Mouse (Mus musculus) MEL (cell line): ENCODE measurements at regions not wholly inside any gene's neighbourhood (a gene's known extent, or its start where the extent isn't known, plus 50 kb on each side); places are given as distances from the start of the nearest gene placed in this dataset.

Experiments
- DNase-seq: peaks from one replicate; pipeline ENCODE4 v3.0.0; 2011; ENCODE audit warnings: low read depth, low spot score
- H3K27ac ChIP-seq: 2 replicates; pipeline ENCODE4 v1.5.1; 2012; ENCODE audit warnings: low read depth, mild to moderate bottlenecking, control low read depth, low read length, moderate library complexity; ENCODE audit not compliant: control insufficient read depth
- H3K27me3 ChIP-seq, 2 experiments: fragments of 150-350 bp in 1 of 2; sonication (generic) in 1 of 2; 2 replicates each; pipeline ENCODE4 v1.6.1; 2012; ENCODE audit warnings: low read length in 2 of 2, mild to moderate bottlenecking in 2 of 2, improper control_type of control experiment in 1 of 2, moderate library complexity in 1 of 2; ENCODE audit not compliant: insufficient read depth in 2 of 2, control insufficient read depth in 1 of 2
- H3K36me3 ChIP-seq, 2 experiments: 2 replicates each; pipeline ENCODE4 v1.6.1; 2012 to 2014; ENCODE audit warnings: low read length in 2 of 2, improper control_type of control experiment in 1 of 2, inconsistent platforms in 1 of 2, mild to moderate bottlenecking in 1 of 2; ENCODE audit not compliant: insufficient read depth in 2 of 2, control insufficient read depth in 1 of 2
- H3K4me1 ChIP-seq, 2 experiments: fragments of 150-350 bp in 1 of 2; sonication (generic) in 1 of 2; 2 replicates each; pipeline ENCODE4 v1.6.1; 2012; ENCODE audit warnings: low read length in 2 of 2, improper control_type of control experiment in 1 of 2, mild to moderate bottlenecking in 1 of 2; ENCODE audit not compliant: insufficient read depth in 2 of 2, control insufficient read depth in 1 of 2
- H3K4me3 ChIP-seq, 2 experiments: fragments of 150-350 bp in 1 of 2; sonication (generic) in 1 of 2; 2 replicates each; pipeline ENCODE4 v1.5.1; 2012; ENCODE audit warnings: low read depth in 2 of 2, low read length in 2 of 2, mild to moderate bottlenecking in 2 of 2, moderate library complexity in 2 of 2, control low read depth in 1 of 2, improper control_type of control experiment in 1 of 2; ENCODE audit not compliant: control insufficient read depth in 1 of 2, insufficient read depth in 1 of 2
- H3K79me2 ChIP-seq: 2 replicates; pipeline ENCODE4 v1.6.1; 2012; ENCODE audit warnings: mild to moderate bottlenecking, low read length, moderate library complexity; ENCODE audit not compliant: control insufficient read depth, poor library complexity, insufficient read depth
- H3K9ac ChIP-seq: 2 replicates; pipeline ENCODE4 v1.6.1; 2012; ENCODE audit warnings: low read depth, mild to moderate bottlenecking, control low read depth, low read length, moderate library complexity; ENCODE audit not compliant: control insufficient read depth, poor library complexity, severe bottlenecking
- H3K9me3 ChIP-seq: fragments of 150-350 bp; sonication (generic); replicated peaks from 2 replicates; pipeline ENCODE4 v1.6.1; 2012; ENCODE audit warnings: mild to moderate bottlenecking, low read length, improper control_type of control experiment, moderate library complexity; ENCODE audit not compliant: insufficient read depth
- ELF1 ChIP-seq: IDR thresholded peaks from 2 replicates; pipeline ENCODE4 v1.6.1; 2014; ENCODE audit warnings: low read depth, mild to moderate bottlenecking, inconsistent platforms, low read length, improper control_type of control experiment, moderate library complexity
- HCFC1 ChIP-seq: IDR thresholded peaks from 2 replicates; pipeline ENCODE4 v1.6.1; 2012; ENCODE audit warnings: low read depth, mild to moderate bottlenecking, inconsistent platforms, low read length, improper control_type of control experiment, moderate library complexity
- MAFK ChIP-seq: IDR thresholded peaks from 2 replicates; pipeline ENCODE4 v1.6.1; 2011; ENCODE audit warnings: low read depth, mild to moderate bottlenecking, low read length, improper control_type of control experiment, borderline replicate concordance
- MEF2A ChIP-seq: IDR thresholded peaks from 2 replicates; pipeline ENCODE4 v1.6.1; 2014; ENCODE audit warnings: low read depth, mild to moderate bottlenecking, inconsistent platforms, low read length, improper control_type of control experiment; ENCODE audit not compliant: poor library complexity, insufficient replicate concordance, severe bottlenecking; ENCODE audit errors: extremely low read depth
- MXI1 ChIP-seq: IDR thresholded peaks from 2 replicates; pipeline ENCODE4 v1.6.1; 2011; ENCODE audit warnings: mild to moderate bottlenecking, low read depth, low read length, improper control_type of control experiment
- MYC ChIP-seq: IDR thresholded peaks from 2 replicates; pipeline ENCODE4 v1.6.1; 2011; ENCODE audit warnings: low read depth, mild to moderate bottlenecking, low read length, improper control_type of control experiment, moderate library complexity
- POLR2AphosphoS5 ChIP-seq: IDR thresholded peaks from 2 replicates; pipeline ENCODE4 v1.6.1; 2012; ENCODE audit warnings: low read depth, borderline replicate concordance, mild to moderate bottlenecking, inconsistent platforms, low read length, moderate library complexity, mixed read lengths
- SIN3A ChIP-seq: IDR thresholded peaks from 2 replicates; pipeline ENCODE4 v1.6.1; 2012; ENCODE audit warnings: low read length, improper control_type of control experiment, inconsistent platforms
- SMC3 ChIP-seq: IDR thresholded peaks from 2 replicates; pipeline ENCODE4 v1.6.1; 2011; ENCODE audit warnings: low read depth, low read length, improper control_type of control experiment
- USF1 ChIP-seq: IDR thresholded peaks from 2 replicates; pipeline ENCODE4 v1.6.1; 2014; ENCODE audit warnings: low read depth, mild to moderate bottlenecking, inconsistent platforms, low read length, improper control_type of control experiment, moderate library complexity
- ZC3H11A ChIP-seq: IDR thresholded peaks from 2 replicates; pipeline ENCODE4 v1.6.1; 2012; ENCODE audit warnings: low read depth, mild to moderate bottlenecking, inconsistent platforms, low read length, improper control_type of control experiment
- ZKSCAN1 ChIP-seq: IDR thresholded peaks from 2 replicates; pipeline ENCODE4 v1.6.1; 2012; ENCODE audit warnings: low read depth, mild to moderate bottlenecking, inconsistent platforms, low read length, improper control_type of control experiment, moderate library complexity
- ZMIZ1 ChIP-seq: IDR thresholded peaks from 2 replicates; pipeline ENCODE4 v1.6.1; 2012; ENCODE audit warnings: low read depth, mild to moderate bottlenecking, inconsistent platforms, low read length, improper control_type of control experiment, moderate library complexity

GRCm38 (mm10) chr1:156990112-156990511 lies 50.7 kb upstream of the Ralgps2 start:
- H3K9ac ChIP-seq = no peak overlapping the region
- H3K36me3 ChIP-seq = peaks cover 0 to 27% of the 10 kb centered on the region in 2 experiments; a peak in 2 of 4 replicates
- TF ChIP-seq ZMIZ1 (no peak), ELF1 (no peak)
- TF ChIP-seq, all 39 proteins: peak for 0
- no peak for DNase-seq
- H3K79me2 ChIP-seq = no peaks in the 10 kb centered on the region
- H3K27ac ChIP-seq = no peak overlapping the region
- no peak overlapping the region for H3K4me3 ChIP-seq
- no peaks in the 10 kb centered on the region for H3K27me3 ChIP-seq
- H3K9me3 ChIP-seq = no peaks in the 10 kb centered on the region
- H3K4me1 ChIP-seq = peaks cover 24 to 30% of the 10 kb centered on the region in 2 experiments

- Histone ChIP-seq H3K27ac (no peak overlapping the region), H3K79me2 (no peaks in the 10 kb centered on the region), H3K27me3 (no peaks in the 10 kb centered on the region), H3K4me3 (no peak overlapping the region), H3K4me1 (peaks cover 24 to 33% of the 10 kb centered on the region in 2 experiments), H3K36me3 (peaks cover 0 to 29% of the 10 kb centered on the region in 2 experiments; a peak in 2 of 4 replicates), H3K9ac (no peak overlapping the region), H3K9me3 (no peaks in the 10 kb centered on the region)
- no peak for DNase-seq
- TF ChIP-seq ZC3H11A (no peak), MAFK (no peak), USF1 (no peak), MYC (no peak), MXI1 (no peak), ZKSCAN1 (no peak), POLR2AphosphoS5 (no peak), SMC3 (no peak), HCFC1 (no peak), MEF2A (no peak), SIN3A (no peak)
Measured at GRCm38 (mm10) chr1:156989149-156989785, 49.8 kb upstream of the Ralgps2 start.
